Mouse (Mus musculus) small intestine, adult 2 months (tissue): Measurements from ENCODE around the gene Plbd2. TPM values are rescaled to one million over a fixed set of nuclear protein-coding genes. Genes with fewer than 3 reads are reported as not detected.

Experiments used
- H3K27ac ChIP-seq: fragments of 200-500 bp; 2 replicates; pipeline ENCODE4 v1.5.1; 2012; ENCODE audit warnings: low read depth, low read length, control low read depth, inconsistent platforms; ENCODE audit not compliant: insufficient read depth
- H3K27me3 ChIP-seq: fragments of 200-500 bp; 2 replicates; pipeline ENCODE4 v1.6.1; 2012; ENCODE audit warnings: mild to moderate bottlenecking, moderate library complexity, low read length, inconsistent platforms; ENCODE audit not compliant: control insufficient read depth, insufficient read depth
- H3K36me3 ChIP-seq: fragments of 200-500 bp; 2 replicates; pipeline ENCODE4 v1.6.1; 2012; ENCODE audit warnings: mild to moderate bottlenecking, low read length, control low read depth, inconsistent platforms; ENCODE audit not compliant: control insufficient read depth, insufficient read depth
- H3K4me1 ChIP-seq: fragments of 200-500 bp; 2 replicates; pipeline ENCODE4 v1.6.1; 2012; ENCODE audit warnings: low read length, inconsistent platforms, mixed read lengths; ENCODE audit not compliant: control insufficient read depth, insufficient read depth, insufficient read length
- H3K4me3 ChIP-seq: fragments of 200-500 bp; 2 replicates; pipeline ENCODE4 v1.5.1; 2012; ENCODE audit warnings: low read depth, mild to moderate bottlenecking, control low read depth, inconsistent platforms, low read length, moderate library complexity
- CTCF ChIP-seq: fragments of 200-500 bp; IDR thresholded peaks from 2 replicates; pipeline ENCODE4 v1.5.1; 2012; ENCODE audit warnings: low read depth, mild to moderate bottlenecking, control low read depth, inconsistent platforms, low read length, moderate library complexity, mixed read lengths; ENCODE audit not compliant: insufficient replicate concordance, insufficient read length; ENCODE audit errors: extremely low read depth
- POLR2A ChIP-seq: fragments of 200-500 bp; IDR thresholded peaks from 2 replicates; pipeline ENCODE4 v1.6.1; 2012; ENCODE audit warnings: low read depth, mild to moderate bottlenecking, control low read depth, inconsistent platforms, low read length, moderate library complexity
- WGBS: fragments of 180-500 bp; shearing (Covaris S2); methylation state at CpG from one replicate; pipeline ENCODE4 v1.1.7; 2018; 5-methylcytosine and 5-hydroxymethylcytosine counted together
- polyA plus RNA-seq: library from polyadenylated mRNA; depleted of rRNA; stranded (reverse); fragments of >200 nt; gene quantifications from 2 replicates; pipeline ENCODE4 v1.2.3, GENCODE M21; 2012

The Plbd2 gene
- polyA plus RNA-seq, 1 experiment: 24.3 TPM

- peak overlapping the region; percentile 66; the same call in 1 of the 2 replicates for H3K27ac ChIP-seq
- 8% methylated on average over 14 of the region's 14 CpGs for WGBS
- no peaks in the 10 kb centered on the region for H3K36me3 ChIP-seq
- TF ChIP-seq CTCF (no peak), POLR2A (no peak)
- H3K4me3 ChIP-seq: peak overlapping the region; percentile 78
- H3K4me1 ChIP-seq: peaks cover 25% of the 10 kb centered on the region
- H3K27me3 ChIP-seq: no peaks in the 10 kb centered on the region
These were observed 8.3 kb upstream of the Plbd2 start for GRCm38 (mm10) chr5:120511643-120512220.

- H3K4me3 ChIP-seq: peak within 1 kb of the TSS; percentile 78
- H3K27ac ChIP-seq: peak within 1 kb of the TSS; percentile 66
- 0 out of 2 replicates have a peak, but pooled peaks have one; percentile 54 for TF ChIP-seq POLR2A
- no peak for TF ChIP-seq CTCF
- WGBS: under 1% methylated on average over 36 of the region's 36 CpGs
- no peaks in the 10 kb centered on the region for H3K27me3 ChIP-seq
- peaks cover 20% of the 10 kb centered on the region for H3K4me1 ChIP-seq
- no peaks in the 10 kb centered on the region for H3K36me3 ChIP-seq
These were observed 7.7 kb upstream of the Plbd2 start, which contains the start of gene Slc8b1 for GRCm38 (mm10) chr5:120510982-120511642. TSS of gene Slc8b1 (plus strand) at chr5:120511168.

DNA sequence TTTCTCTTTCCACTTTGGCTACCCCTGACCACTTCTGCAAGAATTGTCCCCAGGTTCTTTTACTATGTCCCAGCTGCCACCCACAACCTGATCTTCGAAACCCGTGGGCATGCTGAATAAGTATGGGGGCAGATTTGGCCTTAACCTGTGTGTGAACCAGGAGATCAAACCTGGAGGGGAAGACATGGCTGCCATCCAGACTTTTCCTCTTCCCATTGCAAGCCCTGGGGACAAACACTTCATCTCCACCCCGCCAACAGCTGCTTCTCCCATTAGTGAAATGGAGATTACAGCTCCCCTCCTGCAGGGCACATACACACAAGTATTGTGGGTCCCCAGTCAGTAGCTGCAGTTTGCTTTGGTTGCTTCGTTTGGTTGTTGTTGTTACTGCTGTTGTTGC is 3.9 kb upstream of the Plbd2 start:
- no peaks in the 10 kb centered on the region for H3K36me3 ChIP-seq
- H3K4me1 ChIP-seq: peaks cover 10% of the 10 kb centered on the region; the same call in 1 of the 2 replicates
- no peak overlapping the region for H3K4me3 ChIP-seq
- H3K27ac ChIP-seq: no peak overlapping the region
- no peaks in the 10 kb centered on the region for H3K27me3 ChIP-seq
- 63% methylated on average over 4 of the region's 4 CpGs for WGBS
- TF ChIP-seq POLR2A (no peak), CTCF (no peak)

- H3K4me3 ChIP-seq: no peak overlapping the region
- no peaks in the 10 kb centered on the region for H3K27me3 ChIP-seq
- H3K27ac ChIP-seq: no peak overlapping the region
- no peak for TF ChIP-seq POLR2A
- TF ChIP-seq CTCF: no peak
- WGBS: 60% methylated on average over 9 of the region's 9 CpGs
- no peaks in the 10 kb centered on the region for H3K36me3 ChIP-seq
- H3K4me1 ChIP-seq: peaks cover 7% of the 10 kb centered on the region; the same call in 1 of the 2 replicates
These were observed 3.1 kb upstream of the Plbd2 start for GRCm38 (mm10) chr5:120506490-120506889.

DNA sequence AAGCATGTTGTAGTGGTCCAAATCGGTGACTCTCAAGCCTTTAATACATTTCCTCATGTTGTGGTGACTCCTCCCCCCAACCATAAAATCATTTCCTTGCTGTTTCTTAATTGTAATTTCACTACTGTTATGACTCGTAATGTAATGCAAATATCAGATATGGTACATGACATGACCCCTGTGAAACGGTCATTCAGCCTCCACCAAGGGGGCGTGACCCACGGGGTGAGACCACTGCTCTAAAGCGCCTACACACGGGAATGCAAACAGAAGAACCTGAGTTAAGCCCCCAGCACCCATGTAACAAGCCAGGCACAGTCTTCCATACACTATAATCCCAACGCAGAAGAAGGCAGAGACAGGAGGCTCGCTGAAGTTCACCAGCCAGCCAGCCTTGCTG is 2.4 kb upstream of the Plbd2 start:
- H3K36me3 ChIP-seq: no peaks in the 10 kb centered on the region
- 43% methylated on average over 9 of the region's 9 CpGs for WGBS
- H3K4me3 ChIP-seq: peak overlapping the region; percentile 27
- TF ChIP-seq POLR2A (no peak), CTCF (no peak)
- H3K27me3 ChIP-seq: no peaks in the 10 kb centered on the region
- peaks cover 7% of the 10 kb centered on the region; the same call in 1 of the 2 replicates for H3K4me1 ChIP-seq
- H3K27ac ChIP-seq: no peak overlapping the region

GRCm38 (mm10) chr5:120505368-120505767 is 1.9 kb upstream of the Plbd2 start:
- Histone ChIP-seq H3K27me3 (no peaks in the 10 kb centered on the region), H3K27ac (no peak overlapping the region), H3K4me1 (peaks cover 7% of the 10 kb centered on the region; the same call in 1 of the 2 replicates), H3K4me3 (peak overlapping the region; percentile 27), H3K36me3 (no peaks in the 10 kb centered on the region)
- 16% methylated on average over 16 of the region's 16 CpGs for WGBS
- TF ChIP-seq CTCF (peak; percentile 96), POLR2A (no peak)

DNA sequence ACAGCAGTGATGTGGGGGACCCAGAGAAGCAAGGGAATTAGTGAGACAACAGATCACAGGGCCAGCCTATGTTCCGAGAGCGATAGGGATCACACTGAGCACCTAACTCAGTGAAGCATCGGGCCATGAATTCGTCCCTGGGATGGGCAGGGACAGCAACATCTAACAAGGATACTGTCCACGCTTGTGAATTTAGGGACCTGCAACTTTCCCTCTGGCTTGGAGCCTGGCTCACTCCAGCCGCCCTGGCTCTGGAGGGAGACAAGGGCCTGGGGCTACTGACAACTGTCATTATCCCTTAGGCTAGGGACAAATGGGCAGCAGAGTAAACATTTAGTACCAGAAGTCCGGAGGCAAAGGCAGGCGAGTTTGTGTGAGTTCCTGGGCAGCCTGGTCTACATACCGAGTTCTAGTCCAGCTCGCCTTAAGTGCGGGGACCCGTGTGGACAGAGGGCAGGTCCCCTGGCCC is 716 bp downstream of the Plbd2 start:
- no peaks in the 10 kb centered on the region for H3K27me3 ChIP-seq
- TF ChIP-seq POLR2A: no peak
- TF ChIP-seq CTCF: no peak
- H3K4me3 ChIP-seq: peak overlapping the region; percentile 91
- H3K36me3 ChIP-seq: 0 out of 2 replicates have a peak, but pooled peaks cover 1% of the 10 kb centered on the region
- no peak overlapping the region for H3K27ac ChIP-seq
- peaks cover 7% of the 10 kb centered on the region; the same call in 1 of the 2 replicates for H3K4me1 ChIP-seq
- WGBS: 4% methylated on average over 12 of the region's 12 CpGs
